Mouse (Mus musculus) R1 (cell line): ENCODE measurements around the gene Izumo4.
A peak's percentile ranks its signal among the peaks of the same experiment; 100 is the strongest.

ENCODE experiments used
- DNase-seq: peaks from one replicate; pipeline ENCODE4 v3.0.0-alpha.2; 2018; ENCODE audit warnings: low read depth, low spot score

Izumo4 gene

DNA sequence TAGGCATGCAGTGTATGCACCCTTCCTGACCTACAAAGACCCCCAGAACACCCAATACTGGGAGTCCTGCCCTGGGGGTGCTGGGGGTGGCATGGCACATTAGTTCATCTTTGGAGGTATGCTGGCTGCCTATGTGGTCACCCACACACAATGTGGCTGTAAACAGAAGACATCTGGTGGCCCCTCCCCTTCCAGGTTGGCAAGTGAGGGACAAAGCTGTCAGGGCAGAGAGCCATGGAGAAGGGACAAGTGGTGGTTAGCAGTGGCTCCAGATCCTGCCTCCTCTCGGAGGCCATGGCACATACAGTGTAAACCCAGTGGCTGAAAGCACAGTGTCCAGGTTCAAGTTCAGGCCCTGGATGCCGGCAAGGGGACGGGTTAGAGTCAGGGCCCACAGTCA, 15.4 kb upstream of the Izumo4 start:
- DNase-seq: no peak

GRCm38 (mm10) chr10:80687850-80688249, 14.1 kb upstream of the Izumo4 start:
- DNase-seq: peak; percentile 83

- peak; percentile 65 for DNase-seq
Observed at GRCm38 (mm10) chr10:80692249-80693165, 9.5 kb upstream of the Izumo4 start.

- DNase-seq: no peak
Observed at GRCm38 (mm10) chr10:80693401-80694045, 8.5 kb upstream of the Izumo4 start.

- DNase-seq: no peak
Observed at GRCm38 (mm10) chr10:80694159-80694938, 7.6 kb upstream of the Izumo4 start.

DNA sequence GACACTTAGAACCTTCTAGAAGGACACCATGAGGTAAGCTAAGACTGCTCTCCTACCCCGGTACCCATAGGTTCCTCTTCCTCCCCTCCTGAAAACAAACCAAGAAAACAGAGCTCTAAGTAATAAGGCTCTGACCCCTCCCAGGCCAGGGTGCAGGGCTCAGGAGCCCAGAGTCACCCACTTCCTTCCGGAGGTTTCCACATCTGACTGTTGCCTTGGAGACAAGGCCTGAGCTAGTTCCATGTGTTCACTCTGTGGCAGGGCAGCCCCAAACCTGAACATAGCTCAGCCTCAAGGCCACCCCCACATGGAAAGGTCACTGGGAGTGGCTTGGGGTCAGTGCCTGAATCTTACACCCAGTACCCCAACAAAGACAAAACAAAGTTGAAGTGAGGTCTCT, 6.8 kb upstream of the Izumo4 start:
- DNase-seq: peak; percentile 62

DNA sequence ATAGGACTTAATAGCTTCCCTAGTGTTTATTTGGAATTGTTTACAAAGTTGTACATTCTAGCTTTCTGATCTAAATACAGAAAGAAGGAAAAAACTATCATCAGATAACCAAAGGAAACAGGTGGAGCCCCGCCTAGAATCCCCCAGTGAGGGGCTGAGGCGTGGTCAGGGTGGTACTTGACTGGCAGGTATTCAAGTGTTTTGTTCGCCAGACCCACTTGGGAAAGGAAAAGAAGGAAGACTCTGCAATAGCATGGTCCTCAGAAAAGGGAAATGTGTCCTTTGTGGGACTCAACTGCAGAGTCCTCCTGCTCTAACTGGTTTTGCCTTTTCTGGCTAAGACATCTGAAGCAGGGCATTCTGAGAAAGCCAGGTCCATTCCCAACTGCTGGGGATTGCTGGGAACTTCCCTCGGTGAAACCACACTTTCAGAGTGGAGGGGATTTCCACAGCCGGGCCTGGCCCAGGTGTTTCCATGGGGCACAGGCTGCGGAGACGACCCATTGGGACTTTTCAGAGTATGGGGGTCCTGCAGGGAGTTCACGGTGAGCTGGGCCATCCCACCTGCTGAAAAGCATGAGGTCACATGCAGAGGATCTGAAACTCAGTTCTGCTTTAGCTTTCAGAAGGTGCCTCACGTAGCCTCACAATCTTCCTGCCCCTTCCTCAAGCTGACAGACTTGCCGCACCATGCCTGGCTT, 6.0 kb upstream of the Izumo4 start:
- peak; percentile 21 for DNase-seq

GRCm38 (mm10) chr10:80696502-80697392, 5.2 kb upstream of the Izumo4 start:
- no peak for DNase-seq

GRCm38 (mm10) chr10:80697393-80697787, 4.6 kb upstream of the Izumo4 start:
- DNase-seq: no peak

DNA sequence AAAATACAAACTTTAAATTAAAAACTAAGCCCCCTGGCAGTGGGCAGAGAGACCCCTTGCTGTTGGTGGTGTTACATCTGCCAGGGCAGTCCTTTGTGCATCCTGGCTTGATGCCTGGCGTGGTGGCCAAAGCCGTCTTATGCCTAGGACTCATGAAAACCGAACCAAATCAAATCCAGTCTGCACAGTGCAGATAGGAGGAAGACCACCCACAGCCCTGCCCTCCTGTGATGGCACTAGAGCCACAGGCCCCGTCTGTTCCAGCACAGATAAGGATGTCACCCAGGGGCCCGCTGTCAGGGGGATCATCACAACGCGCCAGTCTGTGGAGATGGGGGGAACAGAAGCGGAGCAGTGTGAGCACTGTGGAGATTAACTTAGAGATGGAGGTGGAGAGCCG, 4.2 kb upstream of the Izumo4 start:
- DNase-seq: no peak

DNA sequence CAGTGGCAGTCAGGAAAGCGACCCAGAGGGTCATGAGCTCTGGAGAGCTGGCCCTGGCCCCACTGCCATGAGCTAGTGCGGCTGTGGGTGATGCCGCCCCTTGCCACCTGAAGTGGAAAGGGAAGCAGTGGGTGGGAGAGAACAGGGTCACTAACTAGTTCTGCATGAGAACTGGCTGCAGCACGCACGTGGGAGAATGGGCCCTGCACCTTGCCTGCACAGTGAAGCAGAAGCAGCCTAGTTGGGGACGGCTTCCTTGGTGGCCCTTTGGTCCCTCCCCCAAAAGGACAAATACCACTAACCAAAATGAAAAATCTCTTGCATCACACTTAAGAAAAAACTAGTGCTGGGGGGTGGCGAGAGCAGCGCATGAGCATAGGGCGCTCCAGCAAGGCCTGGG, 3.4 kb upstream of the Izumo4 start:
- no peak for DNase-seq

DNA sequence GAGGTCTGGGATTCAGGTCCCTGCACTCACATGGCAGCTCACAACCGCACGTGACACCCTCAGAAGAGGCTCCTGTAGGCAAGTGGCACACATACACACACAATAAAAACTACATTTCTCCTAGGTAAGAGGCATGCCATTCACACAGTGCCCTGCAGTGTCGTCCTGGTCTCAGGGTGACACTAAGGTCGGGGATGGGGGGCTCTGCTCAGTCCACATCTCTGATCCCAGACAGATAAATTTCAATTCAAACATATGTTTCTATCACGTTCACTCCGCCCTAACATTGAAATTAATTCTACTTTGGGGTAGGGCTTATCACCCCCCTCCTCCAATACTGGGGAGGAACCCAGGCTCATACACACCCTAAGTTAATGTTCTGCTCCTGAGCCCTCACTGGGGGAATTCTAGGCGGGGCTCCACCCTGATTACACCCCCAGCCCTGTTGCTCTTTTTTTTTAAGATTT, 1.9 kb upstream of the Izumo4 start:
- DNase-seq: no peak

GRCm38 (mm10) chr10:80700732-80701131, 1.3 kb upstream of the Izumo4 start:
- DNase-seq: no peak

DNA sequence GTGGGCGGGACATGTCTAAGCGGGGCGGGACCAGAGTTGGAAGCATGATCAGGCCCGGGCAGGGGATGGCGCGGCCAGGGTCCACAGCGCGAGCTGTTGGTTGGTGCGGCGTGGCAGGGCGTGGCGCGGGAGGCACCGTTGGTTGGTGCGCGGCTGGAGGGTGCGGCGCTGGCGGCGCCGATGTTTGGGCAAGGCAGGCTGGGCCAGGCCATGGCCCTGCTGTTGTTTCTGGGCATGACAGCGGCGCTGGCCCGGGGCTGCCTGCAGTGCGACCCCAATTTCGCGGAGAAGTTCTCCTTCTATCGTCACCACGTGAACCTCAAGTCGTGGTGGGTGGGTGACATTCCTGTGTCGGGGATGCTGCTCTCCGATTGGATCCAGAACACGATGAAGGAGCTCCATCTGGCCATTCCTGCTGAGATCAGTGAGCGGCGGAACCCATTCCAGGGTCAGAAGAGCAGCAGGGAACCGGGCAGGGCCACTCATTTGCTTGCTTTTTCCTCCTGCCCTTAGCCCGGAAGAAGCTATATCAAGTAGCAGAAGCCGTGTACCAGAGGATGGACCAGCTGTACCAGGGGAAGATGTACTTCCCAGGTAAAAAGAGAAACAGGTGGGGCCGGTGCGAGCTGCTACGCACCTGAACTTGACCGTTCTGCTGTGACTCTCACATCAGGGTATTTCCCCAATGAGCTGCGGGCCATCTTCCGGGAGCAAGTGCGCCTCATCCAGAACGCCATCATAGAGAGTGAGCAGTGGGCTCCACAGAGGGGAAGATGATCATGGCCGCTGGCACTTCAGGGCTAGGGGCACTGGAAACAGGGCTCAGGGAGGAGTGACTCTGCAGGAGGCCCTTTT, 779 bp downstream of the Izumo4 start:
- peak; percentile 96 for DNase-seq

GRCm38 (mm10) chr10:80703643-80704042, 1.7 kb downstream of the Izumo4 start:
- DNase-seq: no peak

DNA sequence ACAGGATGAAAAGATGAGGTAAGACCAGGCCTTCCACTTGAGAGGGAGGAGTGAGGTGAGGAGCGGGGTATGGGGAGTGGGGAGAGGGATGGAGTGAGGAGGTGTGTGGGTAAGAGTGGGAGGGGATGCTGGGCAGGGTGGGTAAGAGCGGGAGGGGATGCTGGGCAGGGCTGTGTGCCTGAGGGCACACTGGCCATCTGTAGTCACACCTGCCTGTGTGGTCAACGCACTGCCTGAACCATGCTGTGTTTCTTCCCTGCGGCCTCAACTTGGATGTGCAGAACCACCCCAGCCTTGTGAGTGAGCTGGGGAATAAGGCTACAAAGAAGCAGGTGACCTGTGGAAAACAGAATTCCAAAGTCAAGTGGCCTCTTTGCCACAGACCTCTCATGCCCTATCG, 2.4 kb downstream of the Izumo4 start:
- no peak for DNase-seq

DNA sequence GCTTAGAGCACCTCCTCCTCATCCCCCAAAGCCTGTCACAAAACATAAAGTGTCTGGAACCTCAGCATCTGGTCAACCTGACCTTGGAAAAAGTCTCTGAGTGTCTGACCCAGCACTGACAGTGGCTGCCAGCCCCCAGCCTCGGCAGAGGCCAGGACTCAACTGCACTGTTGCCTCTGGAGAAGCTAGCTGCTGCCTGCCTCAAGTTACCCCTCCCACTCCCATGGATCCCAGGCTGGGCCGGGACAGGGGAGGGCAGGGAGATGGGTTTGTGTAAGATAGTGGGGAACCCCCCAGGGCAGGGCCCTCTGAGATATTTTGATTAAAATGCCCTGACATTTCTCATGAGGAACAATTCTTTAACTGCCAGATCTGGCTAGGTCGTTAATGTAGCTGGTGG, 3.0 kb downstream of the Izumo4 start:
- no peak for DNase-seq

DNA sequence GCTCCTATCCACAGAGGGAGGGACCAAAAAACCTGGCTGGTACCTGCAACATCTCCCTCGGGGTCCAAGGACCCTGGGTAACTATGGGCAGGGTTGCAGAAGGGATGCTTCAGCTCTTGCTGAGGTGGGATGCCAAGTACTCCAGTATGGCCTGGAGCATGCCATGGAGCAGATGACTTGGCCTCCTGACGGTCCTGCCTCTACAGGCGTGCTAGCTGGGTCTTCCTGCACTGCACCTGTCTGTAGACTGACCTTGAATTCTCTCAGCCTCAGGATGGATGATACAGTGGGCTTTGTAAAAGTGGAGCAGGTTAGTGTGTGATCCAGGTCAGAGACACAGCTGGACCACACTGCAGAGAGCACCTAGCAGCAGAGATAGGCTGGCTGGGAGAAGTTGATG, 3.5 kb downstream of the Izumo4 start:
- no peak for DNase-seq

DNA sequence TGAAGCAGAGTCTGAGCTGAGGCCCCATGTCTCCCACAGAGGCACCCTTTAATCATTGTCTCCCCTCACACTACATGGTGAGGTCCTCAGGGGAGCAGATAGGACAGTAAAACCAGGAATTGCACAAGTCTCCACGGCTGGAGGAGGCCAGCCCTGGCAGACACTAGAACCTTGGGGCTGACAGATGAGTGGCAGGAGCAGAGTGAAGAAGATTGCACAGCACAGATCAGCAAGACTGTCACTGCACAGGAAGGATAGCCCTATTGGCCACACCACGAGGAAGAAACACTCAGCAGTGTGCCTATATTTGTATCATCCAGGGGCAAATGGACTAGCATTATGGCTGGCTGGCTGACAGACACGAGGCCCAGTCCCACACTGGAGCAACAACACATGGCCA, 8.8 kb downstream of the Izumo4 start:
- no peak for DNase-seq

DNA sequence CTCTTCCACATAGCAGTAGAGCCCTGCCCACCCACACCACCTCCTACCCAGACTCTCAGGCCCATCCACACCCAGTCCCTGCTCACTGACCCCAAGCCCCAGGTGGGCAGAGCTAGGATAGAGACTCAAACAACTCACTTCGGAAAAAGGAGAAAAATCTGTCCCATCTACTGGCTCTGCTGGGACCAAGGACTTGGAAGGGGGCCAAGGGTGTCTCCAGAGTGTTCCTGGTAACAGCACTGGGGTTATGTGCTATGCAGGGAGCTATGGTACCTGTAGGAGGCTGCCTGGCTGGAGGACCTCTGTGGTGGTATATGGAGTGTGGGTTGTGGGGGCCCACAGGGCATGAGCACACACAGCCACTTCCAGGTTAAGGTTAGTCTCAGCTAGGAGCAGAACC, 15.3 kb downstream of the Izumo4 start:
- no peak for DNase-seq
